Mouse (Mus musculus) lung, postnatal 0 days (tissue): ENCODE measurements around the gene Fam120b. TPM values are rescaled to one million over a fixed set of nuclear protein-coding genes. Genes with fewer than 3 reads are reported as not detected.

Experiments
- ATAC-seq: fragments of 200-750 bp; cut with Nextera tagmentation; 2 replicates; pipeline ENCODE4 v1.8.0; 2017; ENCODE audit warnings: moderate library complexity
- DNase-seq: peaks from one replicate; pipeline ENCODE4 v3.0.0-alpha.2; 2016; ENCODE audit warnings: low spot score
- H3K27ac ChIP-seq: fragments of 300-500 bp; sonication (generic); 2 replicates; pipeline ENCODE4 v1.5.1; 2014; ENCODE audit warnings: antibody characterized with exemption, mild to moderate bottlenecking, low read length, mixed read lengths
- H3K27me3 ChIP-seq: fragments of 300-500 bp; sonication (generic); replicated peaks from 2 replicates; pipeline ENCODE4 v1.6.1; 2014; ENCODE audit warnings: low read length, mixed read lengths; ENCODE audit not compliant: insufficient read depth
- H3K36me3 ChIP-seq: fragments of 300-500 bp; sonication (generic); 2 replicates; pipeline ENCODE4 v1.6.1; 2014; ENCODE audit warnings: low read length, mixed read lengths; ENCODE audit not compliant: insufficient read depth
- H3K4me1 ChIP-seq: fragments of 300-500 bp; sonication (generic); 2 replicates; pipeline ENCODE4 v1.6.1; 2014; ENCODE audit warnings: antibody characterized with exemption, low read depth, low read length, mixed read lengths; ENCODE audit not compliant: insufficient read depth
- H3K4me2 ChIP-seq: fragments of 300-500 bp; sonication (generic); replicated peaks from 2 replicates; pipeline ENCODE4 v1.6.1; 2014; ENCODE audit warnings: low read depth, mild to moderate bottlenecking, low read length, moderate library complexity, mixed read lengths
- H3K4me3 ChIP-seq: fragments of 300-500 bp; sonication (generic); 2 replicates; pipeline ENCODE4 v1.5.1; 2014; ENCODE audit warnings: low read depth, low read length
- H3K9ac ChIP-seq: fragments of 300-500 bp; sonication (generic); replicated peaks from 2 replicates; pipeline ENCODE4 v1.6.1; 2014; ENCODE audit warnings: low read depth, mild to moderate bottlenecking
- H3K9me3 ChIP-seq: fragments of 300-500 bp; sonication (generic); 2 replicates; pipeline ENCODE4 v1.6.1; 2016; ENCODE audit warnings: low read length, mixed read lengths
- CTCF ChIP-seq: IDR thresholded peaks from 2 replicates; pipeline ENCODE4 v1.5.1; 2016; ENCODE audit warnings: antibody characterized with exemption, mild to moderate bottlenecking
- EP300 ChIP-seq: IDR thresholded peaks from 2 replicates; pipeline ENCODE4 v1.6.1; 2016; ENCODE audit warnings: antibody characterized with exemption, mild to moderate bottlenecking, control low read depth
- WGBS: fragments of 180-500 bp; shearing (Covaris S2); extraction: QIAGEN DNeasy Blood & Tissue Kit; methylation state at CpG from one replicate; pipeline ENCODE4 v1.1.7; 2014; 5-methylcytosine and 5-hydroxymethylcytosine counted together
- polyA plus RNA-seq: library from polyadenylated mRNA; unstranded; fragments of >200 nt; fragmentation: Nextera tagmentation; extraction: Ambion mirVana; gene quantifications from 2 replicates; pipeline ENCODE4 v1.2.1, GENCODE M21; 2015

Fam120b gene
- polyA plus RNA-seq, result 11.2 and 15.2 TPM in 2 replicates

GRCm38 (mm10) chr17:15395997-15396675 lies at the start of gene Fam120b:
TSS of gene Fam120b (plus strand) at chr17:15396202.
- DNase-seq (peak; percentile 100), ATAC-seq (peak; percentile 99)
- Histone ChIP-seq H3K4me2 (peak within 1 kb of the TSS; percentile 74), H3K4me3 (peak within 1 kb of the TSS; percentile 68), H3K4me1 (0 out of 2 replicates have a peak, but pooled peaks cover 3% of the 10 kb centered on the region), H3K9ac (peak within 1 kb of the TSS; percentile 83), H3K27me3 (no peaks in the 10 kb centered on the region; the same call in 1 of the 2 replicates), H3K9me3 (no peaks in the 10 kb centered on the region), H3K36me3 (no peaks in the 10 kb centered on the region), H3K27ac (peak within 1 kb of the TSS; percentile 90)
- TF ChIP-seq CTCF, result no peak
- no peak for TF ChIP-seq EP300
- WGBS, result 1% methylated on average over 31 of the region's 31 CpGs

GRCm38 (mm10) chr17:15350152-15350551 lies 45.9 kb upstream of the Fam120b start:
- H3K36me3 ChIP-seq, result no peaks in the 10 kb centered on the region
- H3K4me2 ChIP-seq, result no peak overlapping the region
- H3K4me3 ChIP-seq, result no peak overlapping the region
- TF ChIP-seq EP300, result no peak
- no peak for TF ChIP-seq CTCF
- 77% methylated on average over 2 of the region's 2 CpGs for WGBS
- H3K27ac ChIP-seq, result no peak overlapping the region
- H3K27me3 ChIP-seq, result no peaks in the 10 kb centered on the region
- H3K9ac ChIP-seq, result no peak overlapping the region
- no peaks in the 10 kb centered on the region for H3K4me1 ChIP-seq
- ATAC-seq (no peak), DNase-seq (no peak)
- no peaks in the 10 kb centered on the region for H3K9me3 ChIP-seq

- H3K4me3 ChIP-seq, result no peak overlapping the region
- TF ChIP-seq CTCF (no peak), EP300 (no peak)
- DNase-seq, result peak; percentile 44
- peak; percentile 35 for ATAC-seq
- H3K36me3 ChIP-seq, result no peaks in the 10 kb centered on the region
- H3K27ac ChIP-seq, result no peak overlapping the region
- no peak overlapping the region for H3K4me2 ChIP-seq
- no peaks in the 10 kb centered on the region for H3K9me3 ChIP-seq
- H3K27me3 ChIP-seq, result no peaks in the 10 kb centered on the region
- 47% methylated on average over 10 of the region's 10 CpGs for WGBS
- no peak overlapping the region for H3K9ac ChIP-seq
- no peaks in the 10 kb centered on the region for H3K4me1 ChIP-seq
Measured at GRCm38 (mm10) chr17:15352869-15353610, 43.0 kb upstream of the Fam120b start.

- ATAC-seq (no peak), DNase-seq (no peak)
- Histone ChIP-seq H3K4me3 (no peak overlapping the region), H3K27ac (no peak overlapping the region), H3K27me3 (no peaks in the 10 kb centered on the region), H3K4me1 (no peaks in the 10 kb centered on the region), H3K9me3 (no peaks in the 10 kb centered on the region), H3K9ac (no peak overlapping the region), H3K36me3 (no peaks in the 10 kb centered on the region), H3K4me2 (no peak overlapping the region)
- WGBS, result 70% methylated on average over 2 of the region's 2 CpGs
- TF ChIP-seq CTCF (no peak), EP300 (no peak)
Measured at GRCm38 (mm10) chr17:15354006-15354405, 42.0 kb upstream of the Fam120b start.

GRCm38 (mm10) chr17:15355072-15355471 lies 40.9 kb upstream of the Fam120b start:
- H3K9me3 ChIP-seq, result no peaks in the 10 kb centered on the region
- H3K4me1 ChIP-seq, result no peaks in the 10 kb centered on the region
- 94% methylated on average over 3 of the region's 3 CpGs for WGBS
- H3K4me2 ChIP-seq, result no peak overlapping the region
- no peaks in the 10 kb centered on the region for H3K27me3 ChIP-seq
- DNase-seq, result no peak
- no peak overlapping the region for H3K4me3 ChIP-seq
- no peak overlapping the region for H3K9ac ChIP-seq
- no peaks in the 10 kb centered on the region for H3K36me3 ChIP-seq
- TF ChIP-seq EP300 (no peak), CTCF (no peak)
- H3K27ac ChIP-seq, result no peak overlapping the region
- ATAC-seq, result no peak

- Histone ChIP-seq H3K4me3 (no peak overlapping the region), H3K36me3 (no peaks in the 10 kb centered on the region), H3K4me2 (no peak overlapping the region), H3K9me3 (no peaks in the 10 kb centered on the region), H3K9ac (no peak overlapping the region), H3K4me1 (no peaks in the 10 kb centered on the region), H3K27me3 (no peaks in the 10 kb centered on the region), H3K27ac (no peak overlapping the region)
- ATAC-seq (no peak), DNase-seq (no peak)
- TF ChIP-seq EP300 (no peak), CTCF (no peak)
- WGBS, result 73% methylated on average over 5 of the region's 5 CpGs
Measured at GRCm38 (mm10) chr17:15356526-15356925, 39.5 kb upstream of the Fam120b start.
